Mouse (Mus musculus) thymus, adult 2 months (tissue): ENCODE measurements around the gene Kif3c. TPM values are rescaled to one million over a fixed set of nuclear protein-coding genes. Genes with fewer than 3 reads are reported as not detected.

ENCODE experiments used
- DNase-seq: peaks from one replicate; pipeline ENCODE4 v3.0.0; 2021
- H3K27ac ChIP-seq: fragments of 200-500 bp; 2 replicates; pipeline ENCODE4 v1.5.1; 2012; ENCODE audit warnings: low read length, control low read depth; ENCODE audit not compliant: control insufficient read depth, insufficient read depth
- H3K27me3 ChIP-seq: fragments of 200-500 bp; 2 replicates; pipeline ENCODE4 v1.6.1; 2012; ENCODE audit warnings: mild to moderate bottlenecking, low read length, moderate library complexity, mixed read lengths; ENCODE audit not compliant: control insufficient read depth, insufficient read depth
- H3K36me3 ChIP-seq: fragments of 200-500 bp; 2 replicates; pipeline ENCODE4 v1.6.1; 2012; ENCODE audit warnings: mild to moderate bottlenecking, low read length, moderate library complexity; ENCODE audit not compliant: control insufficient read depth, insufficient read depth
- H3K4me1 ChIP-seq: fragments of 200-500 bp; replicated peaks from 2 replicates; pipeline ENCODE4 v1.6.1; 2012; ENCODE audit warnings: low read length; ENCODE audit not compliant: control insufficient read depth, insufficient read depth
- H3K4me3 ChIP-seq: fragments of 200-500 bp; 2 replicates; pipeline ENCODE4 v1.5.1; 2012; ENCODE audit warnings: mild to moderate bottlenecking, low read length, control low read depth, moderate library complexity; ENCODE audit not compliant: control insufficient read depth, insufficient read depth
- CTCF ChIP-seq: fragments of 200-500 bp; IDR thresholded peaks from 2 replicates; pipeline ENCODE4 v1.5.1; 2012; ENCODE audit warnings: mild to moderate bottlenecking, control low read depth, low read length, moderate library complexity, borderline replicate concordance; ENCODE audit not compliant: control insufficient read depth, poor library complexity, insufficient read depth; ENCODE audit errors: extremely low read depth
- POLR2A ChIP-seq: fragments of 200-500 bp; IDR thresholded peaks from 2 replicates; pipeline ENCODE4 v1.6.1; 2012; ENCODE audit warnings: mild to moderate bottlenecking, low read length, control low read depth, moderate library complexity; ENCODE audit not compliant: control insufficient read depth, poor library complexity, insufficient read depth; ENCODE audit errors: extremely low read depth
- WGBS: fragments of 180-500 bp; shearing (Covaris S2); methylation state at CpG from one replicate; pipeline ENCODE4 v1.1.7; 2018; 5-methylcytosine and 5-hydroxymethylcytosine counted together
- polyA plus RNA-seq: library from polyadenylated mRNA; depleted of rRNA; stranded (reverse); fragments of >200 nt; gene quantifications from 2 replicates; pipeline ENCODE4 v1.2.3, GENCODE M21; 2012

Gene Kif3c
- polyA plus RNA-seq, 1 experiment, result 17.5 TPM

- Histone ChIP-seq H3K27ac (no peak overlapping the region), H3K36me3 (no peaks in the 10 kb centered on the region), H3K4me3 (no peak overlapping the region; the same call in 1 of the 2 replicates), H3K27me3 (no peaks in the 10 kb centered on the region), H3K4me1 (peaks cover 14% of the 10 kb centered on the region)
- WGBS, result 88% methylated on average over 22 of the region's 22 CpGs
- DNase-seq, result no peak
- no peak for TF ChIP-seq CTCF
- no peak for TF ChIP-seq POLR2A
Measured at GRCm38 (mm10) chr12:3366190-3366956, 1.4 kb downstream of the Kif3c start.

GRCm38 (mm10) chr12:3366957-3367260, 2.0 kb downstream of the Kif3c start:
- TF ChIP-seq CTCF, result no peak
- TF ChIP-seq POLR2A, result no peak
- no peaks in the 10 kb centered on the region for H3K27me3 ChIP-seq
- H3K27ac ChIP-seq, result no peak overlapping the region
- no peak for DNase-seq
- no peak overlapping the region for H3K4me3 ChIP-seq
- H3K4me1 ChIP-seq, result peaks cover 14% of the 10 kb centered on the region
- 98% methylated on average over 14 of the region's 14 CpGs for WGBS
- no peaks in the 10 kb centered on the region for H3K36me3 ChIP-seq

GRCm38 (mm10) chr12:3368771-3369170, 3.8 kb downstream of the Kif3c start:
- TF ChIP-seq CTCF (no peak), POLR2A (no peak)
- H3K27ac ChIP-seq, result no peak overlapping the region
- no peak overlapping the region for H3K4me3 ChIP-seq
- no peaks in the 10 kb centered on the region for H3K36me3 ChIP-seq
- H3K27me3 ChIP-seq, result no peaks in the 10 kb centered on the region
- no peak for DNase-seq
- peaks cover 14% of the 10 kb centered on the region for H3K4me1 ChIP-seq
- WGBS, result 91% methylated on average over 3 of the region's 3 CpGs

- H3K27ac ChIP-seq, result no peak overlapping the region
- no peak for DNase-seq
- WGBS, result 87% methylated on average over 11 of the region's 11 CpGs
- no peaks in the 10 kb centered on the region for H3K27me3 ChIP-seq
- H3K36me3 ChIP-seq, result no peaks in the 10 kb centered on the region
- no peak for TF ChIP-seq CTCF
- no peak for TF ChIP-seq POLR2A
- peaks cover 6% of the 10 kb centered on the region for H3K4me1 ChIP-seq
- H3K4me3 ChIP-seq, result no peak overlapping the region
Measured at GRCm38 (mm10) chr12:3370979-3371925, 6.3 kb downstream of the Kif3c start.

- DNase-seq, result no peak
- Histone ChIP-seq H3K4me3 (no peak overlapping the region), H3K4me1 (0 out of 2 replicates have a peak, but pooled peaks cover 4% of the 10 kb centered on the region), H3K27ac (no peak overlapping the region), H3K36me3 (no peaks in the 10 kb centered on the region), H3K27me3 (no peaks in the 10 kb centered on the region)
- TF ChIP-seq CTCF (no peak), POLR2A (no peak)
- 18% methylated on average over 3 of the region's 3 CpGs for WGBS
Measured at GRCm38 (mm10) chr12:3371991-3372390, 7.1 kb downstream of the Kif3c start.

- no peak for DNase-seq
- no peak overlapping the region for H3K27ac ChIP-seq
- no peaks in the 10 kb centered on the region for H3K27me3 ChIP-seq
Measured at GRCm38 (mm10) chr12:3373566-3373965, 8.6 kb downstream of the Kif3c start.

More at GRCm38 (mm10) chr12:3373566-3373965, 8.6 kb downstream of the Kif3c start:
- no peak for TF ChIP-seq POLR2A
- TF ChIP-seq CTCF, result no peak
- WGBS, result 97% methylated on average over 6 of the region's 6 CpGs
- H3K4me3 ChIP-seq, result no peak overlapping the region
- no peaks in the 10 kb centered on the region for H3K4me1 ChIP-seq
- no peaks in the 10 kb centered on the region for H3K36me3 ChIP-seq
